Mouse (Mus musculus): ENCODE data around the gene Ccnf. TPM values are rescaled to one million over a fixed set of nuclear protein-coding genes. Genes with fewer than 3 reads are reported as not detected.

The Ccnf gene
- total RNA-seq, 2 experiments from 2014 or later, result 18.1 to 20.1 TPM

DNA sequence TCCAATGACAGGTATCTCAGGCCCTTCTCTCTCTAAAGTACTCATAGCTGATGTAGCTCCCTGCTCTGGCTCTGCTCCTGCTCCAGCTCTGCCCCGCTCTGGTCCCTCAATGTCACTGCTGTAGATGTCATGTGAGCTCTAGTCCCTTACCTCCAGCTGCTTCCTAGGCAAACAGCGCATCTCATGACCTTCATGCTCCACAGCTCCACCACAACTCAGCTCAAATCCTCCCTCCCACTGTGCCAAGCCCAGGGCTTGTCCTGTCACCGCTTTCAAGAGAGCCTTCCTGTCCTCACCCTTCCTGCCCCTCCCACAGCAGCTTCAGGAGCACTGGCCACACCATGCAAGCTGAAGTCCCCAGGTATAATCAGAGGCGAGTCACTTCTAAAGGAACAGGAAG is 51.5 kb downstream of the Ccnf start:
- DNase-seq, result peak; percentile 25

DNA sequence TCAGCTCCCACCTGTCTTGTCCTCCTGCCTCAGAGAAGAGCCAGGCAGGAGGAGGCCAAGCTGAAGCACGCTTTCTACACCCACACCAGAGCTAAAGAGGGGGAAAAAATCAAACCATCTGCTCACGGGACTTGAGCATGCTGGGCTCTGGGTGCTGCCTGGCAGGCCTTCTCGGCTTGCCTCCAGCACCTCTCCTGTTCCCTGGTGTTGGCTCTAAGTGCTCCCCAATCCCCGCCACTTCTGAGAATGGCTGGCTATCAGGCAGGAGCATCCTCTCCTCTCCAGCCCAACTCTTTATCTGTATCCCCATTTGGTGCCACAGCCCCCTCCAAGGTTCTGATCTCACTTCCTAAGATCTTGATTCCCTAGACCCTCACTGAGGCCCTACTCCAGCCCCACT is 52.0 kb downstream of the Ccnf start:
- no peak for DNase-seq

DNA sequence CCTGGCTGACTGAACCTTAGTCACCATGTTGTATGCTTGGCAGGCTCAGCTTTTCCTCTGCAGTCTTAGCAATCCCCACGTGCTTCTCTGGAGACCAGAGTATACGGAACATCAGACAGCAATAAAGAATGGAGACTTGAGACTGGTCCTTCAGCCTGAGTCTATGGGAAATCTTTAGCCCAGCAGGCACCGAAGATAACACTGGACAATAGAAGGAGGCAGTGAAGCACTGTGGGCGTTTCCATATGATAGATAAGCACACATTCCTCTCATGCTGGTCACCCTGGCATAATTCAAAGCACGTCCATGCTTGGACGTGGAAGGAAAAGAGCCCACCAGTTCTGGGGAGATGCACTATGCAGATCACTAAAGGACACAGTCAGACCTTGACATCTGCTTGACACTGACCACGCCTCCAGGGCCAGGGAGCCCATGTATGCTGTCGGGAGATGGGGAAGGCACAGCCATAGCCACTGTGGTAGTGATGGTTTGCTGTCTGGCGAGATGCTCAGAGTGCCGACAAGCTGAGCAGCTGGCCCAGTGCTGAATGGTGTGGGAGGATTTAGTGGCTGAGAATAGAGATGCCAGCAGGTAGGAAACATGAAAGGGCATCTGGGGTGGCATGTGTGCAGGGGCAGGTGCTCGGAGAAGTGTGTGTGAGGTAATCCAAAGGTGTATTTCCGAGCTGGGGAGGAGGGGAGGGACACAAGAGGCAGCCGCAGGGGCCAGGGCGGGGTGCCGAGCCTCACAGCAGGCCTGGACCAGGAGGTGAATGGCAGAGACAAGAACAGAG is 54.1 kb downstream of the Ccnf start:
- no peak for DNase-seq

DNA sequence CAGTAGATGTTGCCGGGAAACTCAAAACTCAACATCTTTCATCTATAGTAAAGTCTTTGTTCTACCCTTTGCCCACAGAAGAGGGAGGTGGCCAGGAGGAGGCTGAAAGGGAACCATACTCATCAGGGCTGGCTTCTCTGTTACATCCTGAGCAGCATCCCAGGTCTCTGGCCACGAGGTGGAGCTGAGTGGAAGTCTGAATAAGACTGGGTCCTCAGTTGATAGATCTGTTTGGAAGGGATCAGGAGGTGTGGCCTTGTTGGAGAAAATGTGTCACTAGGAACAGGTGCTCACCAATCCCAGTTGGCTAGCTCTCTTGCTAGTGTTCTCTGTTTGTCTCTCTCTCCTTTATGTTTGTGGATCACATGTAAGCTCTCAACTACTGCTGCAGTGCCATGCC is 55.9 kb downstream of the Ccnf start:
- DNase-seq, result no peak

DNA sequence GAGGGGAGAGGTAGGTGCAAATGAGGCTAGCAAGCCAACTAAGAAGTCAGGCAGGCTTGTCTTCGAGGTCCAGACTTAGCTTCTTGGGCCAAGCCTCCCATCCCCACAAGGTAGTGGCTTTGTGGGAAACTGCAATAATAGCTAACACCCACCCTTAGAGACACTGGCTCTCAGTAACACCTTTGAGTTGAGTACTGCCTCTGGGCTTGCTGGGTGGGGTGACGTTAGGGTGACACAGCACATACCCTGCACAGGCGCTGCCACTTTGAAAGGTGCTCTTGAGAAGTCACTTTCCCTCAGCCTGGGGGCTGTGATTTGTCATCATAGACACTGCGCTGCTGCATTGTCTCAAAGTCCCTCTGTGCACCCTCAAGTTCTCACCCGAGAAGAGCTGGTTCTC is 57.5 kb downstream of the Ccnf start:
- DNase-seq, result no peak

DNA sequence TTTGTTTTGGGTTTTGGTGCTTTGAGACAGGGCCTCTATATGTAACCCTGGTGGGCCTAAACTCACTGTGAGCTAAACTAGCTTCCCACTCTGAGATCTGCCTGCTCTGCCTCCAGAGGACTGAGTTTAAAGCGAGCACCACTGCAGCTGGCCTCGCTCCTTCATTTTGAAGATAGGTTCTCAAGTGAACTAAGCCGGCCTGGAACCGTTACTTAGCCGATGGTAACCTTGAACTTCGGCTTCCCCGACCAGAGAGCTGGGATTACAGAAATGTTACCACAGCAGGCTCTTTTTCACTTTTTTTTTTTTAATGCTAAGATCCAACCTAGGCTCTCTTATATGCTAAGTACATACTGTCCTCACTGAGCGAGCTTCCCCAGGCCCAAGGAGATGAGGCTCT is 58.0 kb downstream of the Ccnf start:
- no peak for DNase-seq

DNA sequence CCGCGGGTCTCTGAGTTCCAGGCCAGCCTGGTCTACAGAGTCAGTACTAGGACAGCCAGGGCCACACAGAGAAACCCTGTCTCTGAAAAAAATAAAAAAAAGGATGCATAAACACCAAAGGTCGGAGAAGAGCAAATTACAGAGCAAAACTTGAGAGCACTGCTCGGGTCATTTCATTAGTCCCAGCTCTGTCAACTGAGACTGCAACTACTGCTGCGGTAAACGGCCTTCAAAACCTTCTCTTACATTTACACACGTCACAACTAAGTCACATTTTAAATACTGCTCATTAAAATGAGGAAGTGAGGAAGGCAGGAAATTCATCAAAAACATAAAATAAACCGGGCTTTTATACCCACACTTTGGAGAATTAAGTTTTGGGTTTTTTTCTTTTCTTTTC is 58.4 kb downstream of the Ccnf start:
- DNase-seq, result no peak

DNA sequence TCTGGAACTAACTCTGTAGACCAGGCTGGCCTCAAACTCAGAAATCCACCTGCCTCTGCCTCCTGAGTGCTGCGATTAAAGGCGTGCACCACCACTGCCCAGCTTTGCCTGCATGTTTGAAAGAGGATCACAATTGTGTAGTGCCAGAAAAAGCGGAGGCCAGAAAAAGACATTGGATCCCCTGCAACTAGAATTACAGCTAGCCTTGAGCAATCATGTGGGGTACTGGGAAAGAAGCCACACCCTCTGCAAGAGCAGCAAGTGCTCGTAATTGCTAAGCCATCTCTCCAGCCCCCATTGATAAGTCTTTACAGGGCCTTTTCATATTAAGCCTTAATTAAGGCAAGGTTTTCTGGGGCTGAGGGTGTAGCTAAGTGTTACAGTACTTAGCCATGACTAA is 59.8 kb downstream of the Ccnf start:
- no peak for DNase-seq

DNA sequence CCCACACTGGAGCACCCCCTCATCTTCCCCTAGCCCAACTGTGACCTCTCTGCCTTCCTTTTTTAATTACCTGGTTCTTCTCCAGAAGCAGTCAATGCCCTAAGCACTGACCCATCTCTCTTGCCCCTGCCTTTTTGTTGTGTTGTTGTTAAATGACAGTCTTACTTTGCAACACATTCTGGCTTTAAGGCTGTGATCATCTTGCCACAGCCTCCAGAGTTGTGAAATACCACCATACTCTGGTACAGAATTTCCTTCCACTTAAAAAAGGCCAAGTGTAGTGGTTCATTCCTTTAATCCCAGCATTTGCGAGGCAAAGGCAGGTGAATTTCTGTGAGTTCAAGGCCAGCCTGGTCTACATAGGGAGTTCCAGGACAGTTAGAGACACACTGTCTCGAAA is 60.4 kb downstream of the Ccnf start:
- DNase-seq, result no peak

DNA sequence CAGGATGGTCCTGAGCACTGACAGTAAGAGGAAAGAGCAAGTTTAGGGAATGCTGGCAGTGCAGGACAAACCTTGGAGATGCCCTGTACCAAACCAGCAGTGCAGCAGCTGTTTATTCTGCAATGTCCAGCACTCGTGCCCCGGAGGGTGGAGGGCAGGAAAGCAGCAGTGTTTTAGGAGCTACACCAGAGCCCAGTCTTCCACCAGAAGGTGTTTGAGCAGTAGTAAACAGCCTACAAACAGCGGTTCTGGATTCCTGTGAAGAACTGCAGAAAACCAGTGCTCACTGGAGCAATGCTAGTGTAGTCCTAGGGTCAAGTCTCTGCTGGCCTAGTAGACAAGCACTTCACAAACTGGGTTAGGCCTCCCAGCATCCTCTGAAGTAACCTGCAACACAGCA is 77.0 kb downstream of the Ccnf start:
- DNase-seq, result no peak

DNA sequence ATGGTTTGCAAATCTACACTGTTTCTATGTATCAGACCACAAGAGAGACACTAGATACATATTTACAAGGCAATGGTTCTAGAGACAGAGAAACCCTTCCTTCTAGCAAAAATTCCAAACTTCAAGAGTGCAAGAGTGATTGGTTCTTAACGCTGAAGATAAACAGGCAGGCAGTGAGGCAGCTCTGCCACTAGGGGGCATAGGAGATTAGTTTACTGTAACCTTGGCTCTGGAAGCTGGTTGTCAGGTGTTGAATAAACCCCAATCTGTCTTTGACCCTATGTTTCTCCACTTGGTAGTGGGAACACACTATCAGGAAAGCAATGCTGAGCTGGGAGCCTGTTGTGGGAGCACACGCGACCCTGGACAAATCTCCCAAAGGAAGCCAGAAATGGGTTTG is 77.9 kb downstream of the Ccnf start:
- peak; percentile 80 for DNase-seq

Small RNA genes within 50 kb of the gene (microRNA-seq; reads per million reads assigned to microRNA genes)
- gene Mir5134 (3.5 to 4.9 reads per million in 2 experiments), gene Mir6965 (0 to 0.61 reads per million in 2 experiments)

Other genes starting within 250 kb of the Ccnf start
- not detected for gene Prss27, start 213.3 kb downstream of the Ccnf start, total RNA-seq (2021)
- gene Kctd5, start 178.0 kb downstream of the Ccnf start, total RNA-seq (2021), result 10 to 100 TPM; 25.4 to 26.0 TPM
- gene Pdpk1, start 100.6 kb downstream of the Ccnf start, total RNA-seq (2021), result 10 to 100 TPM; 62.1 to 62.6 TPM
- 10 to 100 TPM; 19.5 to 19.6 TPM for gene Amdhd2, start 87.7 kb downstream of the Ccnf start, total RNA-seq (2021)
- gene Atp6v0c, start 81.8 kb downstream of the Ccnf start, total RNA-seq (2021), result 100 to 1,000 TPM; 291 to 298 TPM
- 10 to 100 TPM in 1 of 2 experiments, 1 to 10 TPM in 1; 9.6 to 10.9 TPM for gene Tbc1d24, start 45.9 kb downstream of the Ccnf start, total RNA-seq (2021)
- 1 to 10 TPM; 2.3 to 2.4 TPM for gene Ntn3, start 42.0 kb downstream of the Ccnf start, total RNA-seq (2021)
- gene Tedc2, start 30.6 kb downstream of the Ccnf start, total RNA-seq (2021), result 1 to 10 TPM; 4.2 to 5.1 TPM
- under 1 TPM in 1 of 2 experiments, not detected in 1; 0.05 TPM for gene Abca17, start 99.6 kb upstream of the Ccnf start, total RNA-seq (2021)
- 10 to 100 TPM; 14.7 to 16.8 TPM for gene Abca3, start 100.5 kb upstream of the Ccnf start, total RNA-seq (2021)
- 100 to 1,000 TPM; 130 to 135 TPM for gene Rnps1, start 163.1 kb upstream of the Ccnf start, total RNA-seq (2021)
- gene Eci1, start 175.2 kb upstream of the Ccnf start, total RNA-seq (2021), result 100 to 1,000 TPM; 323 to 342 TPM
- gene Dnase1l2, start 191.6 kb upstream of the Ccnf start, total RNA-seq (2021), result 1 to 10 TPM; 1.0 to 1.5 TPM
- 10 to 100 TPM; 17.3 to 19.3 TPM for gene E4f1, start 218.8 kb upstream of the Ccnf start, total RNA-seq (2021)
- gene Pgp, start 218.9 kb upstream of the Ccnf start, total RNA-seq (2021), result 10 to 100 TPM; 46.5 to 49.3 TPM
- gene Bricd5, start 222.4 kb upstream of the Ccnf start, total RNA-seq (2021), result under 1 TPM in 1 of 2 experiments, not detected in 1; 0.29 TPM
- 10 to 100 TPM; 14.9 to 16.3 TPM for gene Mlst8, start 227.6 kb upstream of the Ccnf start, total RNA-seq (2021)
- under 1 TPM; 0.34 to 0.91 TPM for gene Caskin1, start 237.1 kb upstream of the Ccnf start, total RNA-seq (2021)

Measured in heart, postnatal 4 days (tissue).